Comparison of ENCODE assay signal across 8 mouse cellular contexts in genomic region chr1:138912156-138912616, GRCm38 (mm10). TPM values are rescaled to one million over a fixed set of nuclear protein-coding genes. Genes with fewer than 3 reads are reported as not detected.
A peak's percentile ranks its signal among the peaks of the same experiment; 100 is the strongest.
DNase-seq lines count a peak whose midpoint lies in the region; ATAC-seq and TF ChIP-seq lines count a peak whose summit lies in the region.

No protein-coding gene starts in this region.

- H3K4me1 ChIP-seq in cerebellum, adult 2 months (ENCODE audit: control insufficient read depth, insufficient read depth, low read length), result no peaks in the 10 kb centered on the region

- TF ChIP-seq CTCF in cerebellum, adult 2 months (IDR thresholded peaks at IDR 0.05; ENCODE audit: borderline replicate concordance, insufficient read depth, low read depth, low read length), result no peak

- intact Hi-C loops in gastrocnemius, postnatal 36 days (cut with DNase I), result no loop called here

- H3K4me3 ChIP-seq in cerebellum, adult 2 months (replicated peaks; ENCODE audit: insufficient read depth, low read depth, low read length), result no peak overlapping the region

- no peak for TF ChIP-seq POLR2A in cerebellum, adult 2 months (IDR thresholded peaks at IDR 0.05; ENCODE audit: borderline replicate concordance, insufficient read depth, low read length)

- H3K27me3 ChIP-seq in cerebellum, adult 2 months (ENCODE audit: control insufficient read depth, insufficient read depth, low read length), result no peaks in the 10 kb centered on the region; the same call in 1 of the 2 replicates

- DNase-seq in layer of hippocampus, postnatal 10 days (ENCODE audit: low spot score in 2 of 2), result peak; percentile 18 to 28
- no peak for DNase-seq in layer of hippocampus, postnatal 25 days (ENCODE audit: extremely low spot score in 1 of 2, low spot score in 1 of 2)
- peak; percentile 35 for DNase-seq in R1 (ENCODE audit: low read depth, low spot score)
- peak; percentile 12 to 20 for DNase-seq in gastrocnemius, postnatal 36 days
- peak; percentile 31 for DNase-seq in kidney, adult 9 months
- no peak for DNase-seq in cerebellum, adult 2 months
- no peak for DNase-seq in spleen, adult 18-20 months

- H3K27ac ChIP-seq in cerebellum, adult 2 months (ENCODE audit: insufficient read depth, low read length), result no peak overlapping the region

- WGBS in cerebellum, adult 2 months, result 40% methylated on average over 8 of the region's 8 CpGs

- ATAC-seq in megakaryocyte, adult 5-6 weeks (ENCODE audit: poor library complexity, severe bottlenecking), result peak; percentile 92

RNA-seq across cellular contexts. Expression of gene Dennd1b, which starts 51.0 kb away (rescaled TPM):
- total RNA-seq in layer of hippocampus, postnatal 10 days (2021), result 10 to 100 TPM; 23.1 to 24.4 TPM
- total RNA-seq in layer of hippocampus, postnatal 25 days (2021), result 10 to 100 TPM; 36.6 to 37.8 TPM
- 10 to 100 TPM; 18.5 to 20.1 TPM for total RNA-seq in gastrocnemius, postnatal 36 days (2021)
- total RNA-seq in megakaryocyte, adult 5-6 weeks (2015), result 26.2 and 28.1 TPM in 2 replicates
- 21.0 and 26.8 TPM in 2 replicates for total RNA-seq in megakaryocyte, adult 5-6 weeks (2017)
- polyA plus RNA-seq in cerebellum, adult 2 months (2012; rRNA removed), result 6.2 and 8.0 TPM in 2 replicates

RNA-seq across cellular contexts. Expression of gene 2310009B15Rik, which starts 55.5 kb away (rescaled TPM):
- 10 to 100 TPM; 24.4 to 25.6 TPM for total RNA-seq in layer of hippocampus, postnatal 10 days (2021)
- 10 to 100 TPM; 23.9 to 24.7 TPM for total RNA-seq in layer of hippocampus, postnatal 25 days (2021)
- total RNA-seq in gastrocnemius, postnatal 36 days (2021), result 10 to 100 TPM; 11.2 to 18.4 TPM
- total RNA-seq in megakaryocyte, adult 5-6 weeks (2015), result 18.4 and 20.6 TPM in 2 replicates
- 11.7 and 29.1 TPM in 2 replicates for total RNA-seq in megakaryocyte, adult 5-6 weeks (2017)
- 23.5 and 26.4 TPM in 2 replicates for polyA plus RNA-seq in cerebellum, adult 2 months (2012; rRNA removed)

Comparison
In these comparisons a context has a peak if more than half of its experiments do, and no peak if none do; other contexts are left out.
1. DNase-seq: peak in layer of hippocampus, postnatal 10 days (2 of 2), R1 (single experiment), gastrocnemius, postnatal 36 days (2 of 2) and kidney, adult 9 months (single experiment); none in layer of hippocampus, postnatal 25 days (0 of 2), cerebellum, adult 2 months (0 of 2) and spleen, adult 18-20 months (0 of 2).